Mouse (Mus musculus) thymus, postnatal 14 days (tissue): ENCODE results near the gene Nfasc.

Experiments used
- DNase-seq: peaks from one replicate; pipeline ENCODE4 v3.0.0; 2021

The Nfasc gene

DNA sequence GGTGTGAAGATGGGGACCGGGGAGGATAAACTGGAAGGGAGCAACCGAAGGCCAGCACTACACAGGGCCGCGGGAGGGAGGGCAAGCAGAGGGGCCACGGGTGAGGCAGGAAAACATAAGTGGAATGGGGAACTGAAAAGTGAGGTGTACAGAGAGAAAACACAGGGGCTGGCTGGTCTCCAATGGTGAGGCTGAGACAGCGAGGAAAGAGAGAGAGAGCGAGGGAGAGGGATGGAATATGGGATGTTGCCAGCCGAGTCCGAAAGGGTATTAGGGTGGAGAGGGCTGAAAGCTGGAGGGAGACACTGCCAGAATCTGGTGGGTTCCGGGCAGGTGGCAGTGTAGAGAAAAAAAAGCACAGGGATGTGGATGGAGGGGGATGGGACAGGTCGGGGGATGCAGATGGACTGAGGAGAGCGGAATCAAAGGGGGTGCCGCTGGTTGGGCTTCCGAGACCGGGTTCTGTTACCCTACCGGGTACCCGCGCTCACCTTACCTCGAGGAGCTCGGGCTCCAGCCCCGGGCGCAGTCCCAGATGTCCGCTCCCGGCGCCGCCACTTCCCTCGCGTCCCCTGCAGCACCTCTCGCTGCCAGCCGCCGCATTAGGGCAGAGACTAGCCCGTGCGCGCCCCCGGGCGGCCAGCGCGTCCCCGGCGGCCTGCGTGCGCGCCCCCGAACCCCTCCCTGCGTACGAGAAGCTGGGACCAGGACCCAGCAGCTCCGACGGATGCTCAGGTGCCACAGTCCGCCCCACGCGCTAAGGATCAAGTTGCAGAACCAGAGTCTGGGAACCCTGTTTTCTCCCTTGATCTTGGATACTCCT, at the start of gene Nfasc:
Gene Nfasc, minus strand, starts transcription at position 623 of the 823 bp plus-strand sequence.
- peak; percentile 20 for DNase-seq

DNA sequence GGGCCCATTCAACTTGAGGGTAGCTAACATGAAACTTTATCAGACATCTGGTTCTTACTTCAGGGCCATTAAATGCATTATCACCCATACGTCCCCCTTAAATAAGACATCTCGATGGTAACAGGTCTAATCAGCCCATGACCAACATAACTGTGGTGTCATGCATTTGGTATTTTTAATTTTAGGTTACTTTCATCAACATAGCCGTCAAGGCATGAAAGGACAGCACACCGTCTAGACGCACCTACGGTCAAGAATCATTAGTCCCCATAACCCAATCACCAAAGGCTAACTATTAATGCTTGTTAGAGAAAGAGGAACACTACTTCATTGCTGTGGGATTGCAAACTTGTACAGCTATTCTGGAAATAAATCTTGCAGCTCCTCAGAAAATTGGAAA, 49.5 kb upstream of the Nfasc start:
- no peak for DNase-seq

DNA sequence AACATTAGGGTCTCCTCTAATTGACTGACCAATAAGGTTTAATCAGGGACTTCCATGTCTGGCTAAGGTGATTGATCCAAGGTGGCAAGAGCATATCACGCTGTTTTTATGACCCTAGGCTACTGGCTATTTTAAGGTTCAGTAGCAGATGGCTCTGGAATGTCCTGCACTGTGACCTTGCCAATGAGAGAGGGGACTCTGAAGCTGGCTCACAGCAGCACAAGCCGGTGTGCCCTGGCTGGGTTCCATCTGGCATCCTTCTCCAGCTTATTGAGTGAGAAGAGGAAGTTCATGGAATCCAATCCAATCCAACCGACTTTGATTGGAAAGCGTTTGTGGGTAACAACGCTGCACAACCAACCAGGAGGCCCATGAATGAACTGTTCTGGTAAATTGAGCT, 45.3 kb upstream of the Nfasc start:
- no peak for DNase-seq

DNA sequence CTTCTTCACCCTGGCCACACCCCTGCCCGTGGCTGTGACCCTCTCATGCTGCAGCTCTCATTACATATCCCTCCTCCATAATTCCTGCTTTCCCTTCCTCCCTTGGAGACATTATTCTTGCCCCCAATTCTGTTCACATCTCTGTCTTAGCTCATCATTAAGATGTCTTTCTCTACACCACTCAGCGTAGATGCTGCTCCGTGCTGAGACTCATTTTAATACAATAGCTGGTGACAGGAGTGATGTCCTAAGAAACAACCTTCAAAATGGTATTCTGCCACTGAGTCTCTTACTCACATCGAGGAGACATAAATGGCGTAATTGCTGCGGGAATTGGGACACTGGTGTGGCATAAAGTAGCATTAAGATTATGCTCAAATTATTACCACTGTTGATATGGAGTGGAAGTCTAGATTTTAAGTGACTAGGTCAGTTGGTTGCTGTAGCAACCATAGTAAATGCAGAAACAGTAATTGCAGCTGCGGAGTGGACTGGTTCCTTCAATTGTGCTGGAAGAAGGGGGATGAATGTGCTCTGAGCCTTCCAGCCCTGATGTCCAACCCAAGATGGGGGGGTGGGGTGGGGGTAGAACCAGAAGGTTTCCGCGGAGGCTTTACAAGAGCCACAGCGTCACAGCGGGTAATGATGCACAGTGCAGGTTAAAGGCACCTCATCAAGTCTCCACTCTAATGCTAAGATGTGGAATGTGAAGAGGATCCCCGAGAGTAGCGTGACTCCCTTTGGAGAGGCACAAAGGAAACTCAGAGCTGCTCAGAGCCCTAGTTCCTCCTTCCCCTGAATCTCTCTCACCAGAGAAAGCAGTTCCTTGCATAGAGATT, 40.2 kb upstream of the Nfasc start:
- DNase-seq = no peak

DNA sequence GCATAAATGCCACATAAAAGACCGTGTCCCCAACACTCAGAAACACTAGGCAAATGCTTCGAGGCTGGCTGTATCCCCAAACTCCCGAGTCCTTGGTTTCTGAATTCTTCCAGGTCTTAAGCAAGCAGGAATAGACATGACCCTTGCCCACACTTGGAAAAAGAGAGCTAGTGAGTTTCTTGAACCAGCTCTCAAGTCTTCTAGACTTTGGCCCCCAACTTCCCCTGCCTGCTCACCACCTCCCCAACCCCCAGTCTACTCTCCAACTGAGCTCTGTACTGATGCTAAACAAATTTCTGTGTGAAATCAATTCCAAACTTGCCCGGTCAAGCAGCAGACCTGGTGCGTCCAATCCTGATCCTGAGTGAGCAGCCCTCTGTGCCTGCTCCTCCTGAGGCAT, 39.4 kb upstream of the Nfasc start:
- no peak for DNase-seq

DNA sequence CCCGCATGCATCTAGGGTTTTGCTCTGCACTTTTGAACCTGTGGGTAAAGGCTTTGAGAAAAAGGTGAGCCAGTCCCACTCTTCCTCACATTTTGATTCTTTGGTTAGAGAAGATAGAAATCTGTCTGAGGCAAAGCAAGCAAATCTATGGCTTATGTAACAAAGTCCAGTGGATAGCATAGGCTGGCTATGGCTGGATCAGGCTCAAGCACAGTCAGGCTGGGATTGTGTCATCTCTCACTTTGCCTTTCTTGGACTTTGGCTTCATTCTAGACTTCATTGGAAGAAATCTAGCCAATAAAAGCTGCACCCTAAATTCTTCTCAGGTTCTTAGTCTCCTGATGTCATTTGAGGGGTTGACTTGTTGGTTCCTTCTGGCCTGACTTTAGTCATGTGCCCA, 38.7 kb upstream of the Nfasc start:
- no peak for DNase-seq

DNA sequence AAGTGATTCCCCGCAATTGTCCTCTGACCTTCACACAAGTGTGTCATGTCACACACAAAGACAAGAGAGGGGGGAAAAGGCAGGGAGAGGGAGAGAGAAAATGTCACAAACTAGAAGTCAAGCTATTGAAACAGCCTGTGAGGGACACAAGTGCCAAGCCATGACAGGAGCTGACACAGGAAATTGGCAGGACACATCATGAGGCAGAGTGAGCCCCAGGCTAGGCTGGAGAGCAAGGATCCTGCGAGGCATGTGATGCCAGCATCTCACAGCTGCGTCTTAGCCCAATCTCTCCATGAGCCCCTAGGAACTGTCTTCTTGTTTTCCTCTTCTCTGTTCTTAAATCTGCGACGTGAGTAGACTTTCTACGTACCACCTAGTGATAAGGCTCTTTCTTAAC, 33.4 kb upstream of the Nfasc start:
- no peak for DNase-seq

DNA sequence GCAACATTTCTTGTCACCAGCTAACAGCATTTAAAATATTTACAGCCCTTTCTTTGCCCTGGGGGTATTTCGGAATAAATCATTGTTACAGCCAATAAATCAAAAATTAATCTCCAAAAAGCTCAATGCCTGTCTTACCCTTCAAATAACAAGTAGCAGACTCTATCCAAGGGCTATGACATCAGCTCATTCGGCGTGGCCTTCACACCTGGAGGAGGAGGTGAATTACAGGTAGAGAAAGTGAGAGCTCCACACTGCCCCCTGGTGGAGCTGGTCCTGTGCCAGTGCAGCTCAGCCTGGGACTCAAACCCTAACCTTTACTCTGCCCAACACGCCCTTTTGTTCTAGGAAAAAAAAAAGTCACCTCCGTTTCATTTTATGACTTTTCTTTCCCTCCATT, 29.8 kb upstream of the Nfasc start:
- peak; percentile 59 for DNase-seq

DNA sequence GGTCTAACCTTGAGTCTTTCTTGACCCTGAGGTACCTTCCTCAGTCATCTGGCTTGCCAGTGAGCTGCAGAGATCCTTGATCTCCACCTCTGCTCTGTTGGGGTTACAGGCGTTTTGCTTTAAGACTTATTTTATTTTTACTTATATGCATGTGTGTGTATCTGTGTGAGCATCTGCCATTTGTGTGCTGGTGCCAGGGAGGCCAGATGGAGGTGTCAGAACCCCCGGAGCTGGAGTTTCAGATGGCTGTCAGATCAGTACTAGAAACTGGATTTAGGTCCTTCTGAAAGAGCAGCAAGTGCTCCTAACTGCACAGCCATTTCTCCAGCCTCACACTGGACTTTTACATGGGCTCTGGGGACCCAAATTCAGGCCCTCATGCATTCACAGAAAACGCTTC, 28.0 kb upstream of the Nfasc start:
- no peak for DNase-seq

DNA sequence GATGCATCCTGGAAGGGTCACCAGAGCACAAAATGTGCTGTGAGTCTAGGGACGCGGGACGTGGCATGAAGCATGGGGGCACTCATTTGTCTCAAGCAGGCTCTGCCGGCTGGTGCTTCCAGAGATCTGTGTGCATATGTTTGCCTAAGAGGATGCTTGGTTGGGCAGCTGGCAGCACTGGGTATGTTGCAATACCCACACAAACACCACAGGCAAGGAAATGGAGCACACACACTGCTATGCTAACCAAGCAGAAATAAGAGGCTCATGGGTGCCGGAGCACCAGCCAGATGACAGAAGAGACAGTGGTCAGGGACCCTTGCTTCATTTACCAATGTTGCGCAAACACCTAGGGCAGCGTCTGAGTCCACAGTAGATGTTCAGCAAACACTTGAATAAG, 25.8 kb upstream of the Nfasc start:
- DNase-seq = no peak

DNA sequence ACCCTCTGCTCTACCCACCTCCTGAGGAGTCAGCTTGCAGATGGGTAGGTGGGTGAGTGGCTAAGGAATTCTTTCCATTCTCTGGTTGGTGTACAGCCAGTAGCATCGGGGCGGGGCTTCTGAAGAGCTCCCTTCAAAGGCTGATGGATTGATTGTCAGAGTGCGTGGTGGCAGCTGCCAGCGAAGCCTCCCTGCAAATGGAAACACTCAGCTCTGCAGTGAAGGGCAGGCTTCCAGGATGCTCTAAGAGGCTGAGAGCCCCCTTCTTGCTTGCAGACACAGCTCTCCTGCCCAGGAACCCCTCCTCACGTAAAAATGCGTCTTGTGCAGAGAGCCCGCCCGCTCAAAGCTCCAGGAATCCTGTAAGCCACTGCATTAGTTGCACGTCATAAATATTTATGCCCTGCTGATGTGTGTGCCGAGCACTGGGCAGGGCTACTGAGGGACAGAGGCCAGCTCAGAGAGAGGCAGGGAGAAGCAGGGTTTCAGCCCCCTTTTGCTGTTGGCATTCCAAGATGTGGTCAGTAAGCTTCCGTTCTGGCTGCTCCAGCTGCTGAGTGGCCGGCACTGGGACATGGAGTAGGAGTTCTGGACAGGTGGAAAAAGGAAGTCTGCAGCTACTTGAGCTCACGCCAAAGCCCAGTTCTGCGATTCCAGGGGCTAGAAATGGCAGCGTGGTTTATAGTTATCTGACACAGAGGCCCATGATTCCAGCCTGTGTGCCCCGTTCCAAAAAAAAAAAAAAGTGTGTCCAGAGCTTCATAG, 24.5 kb upstream of the Nfasc start:
- DNase-seq = no peak

DNA sequence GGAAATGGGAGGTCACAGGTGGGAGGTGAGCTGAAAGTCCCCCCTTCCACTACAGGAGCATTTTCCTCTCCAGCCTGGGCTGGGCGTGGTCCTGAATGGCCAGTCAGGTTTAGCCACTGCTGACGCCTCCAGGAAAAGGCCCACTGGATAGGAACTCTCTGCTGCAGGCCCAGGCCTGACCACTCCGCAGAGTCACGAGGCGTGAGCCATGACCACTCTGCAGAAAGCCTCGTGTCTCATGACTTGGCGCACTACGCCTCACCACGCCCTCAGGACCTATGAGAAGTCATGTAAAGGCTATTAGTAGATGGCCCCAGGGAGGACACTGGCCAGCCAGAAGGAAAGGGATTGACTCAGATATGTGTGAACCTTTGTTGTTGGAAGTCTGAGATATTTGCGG, 23.6 kb upstream of the Nfasc start:
- no peak for DNase-seq

DNA sequence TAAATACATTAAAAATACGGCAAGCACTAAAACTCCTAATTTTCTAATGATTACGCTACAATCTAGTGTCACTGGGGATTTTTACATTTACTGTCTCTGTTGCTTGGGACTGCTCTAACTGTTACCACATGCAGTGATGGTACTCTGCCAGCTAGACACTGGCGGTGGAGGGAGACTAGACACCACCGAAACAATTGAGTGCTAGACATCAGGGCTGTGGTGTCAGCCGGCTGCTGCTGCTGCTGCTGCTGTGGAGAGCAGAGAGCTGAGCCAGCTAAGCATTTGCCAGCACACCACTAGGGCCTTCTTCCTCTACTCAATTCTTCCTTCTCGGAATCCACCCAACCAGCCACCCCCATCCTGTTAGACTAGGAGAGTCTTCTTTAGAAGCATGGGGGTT, 17.8 kb upstream of the Nfasc start:
- no peak for DNase-seq

DNA sequence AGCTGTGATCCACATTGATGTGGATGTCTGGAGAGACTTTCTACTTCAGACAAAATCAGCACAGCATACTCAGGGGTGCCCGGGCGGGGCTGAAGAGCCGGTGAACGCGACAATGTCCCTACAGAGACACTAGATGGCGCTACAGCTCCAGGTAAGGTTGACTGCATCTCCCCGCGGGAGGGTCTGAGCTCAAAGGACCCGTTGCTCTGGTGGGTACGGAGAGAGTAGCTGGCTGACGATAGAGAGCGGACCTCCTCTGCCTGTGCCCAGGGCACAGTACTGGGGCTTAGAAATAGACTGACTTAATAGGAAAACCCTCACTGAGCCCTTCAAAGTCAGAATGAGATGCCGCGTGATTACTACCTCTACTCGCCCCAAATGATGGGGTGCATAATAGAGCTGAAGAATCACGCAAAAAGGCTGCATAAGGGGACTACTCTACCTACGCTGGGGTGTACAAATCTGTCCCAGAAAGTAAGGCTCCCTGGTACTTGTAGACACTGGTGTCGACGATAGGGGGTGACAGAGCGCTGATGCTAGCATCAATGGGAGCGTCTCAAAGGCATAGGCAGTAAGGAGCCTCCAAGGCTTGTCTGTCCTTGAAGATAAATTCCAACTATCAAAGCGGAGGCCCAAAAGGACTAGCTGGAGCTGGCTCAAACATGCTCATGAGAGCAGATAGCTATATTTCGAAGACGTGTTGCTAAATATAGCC, 17.2 kb upstream of the Nfasc start:
- peak; percentile 29 for DNase-seq

DNA sequence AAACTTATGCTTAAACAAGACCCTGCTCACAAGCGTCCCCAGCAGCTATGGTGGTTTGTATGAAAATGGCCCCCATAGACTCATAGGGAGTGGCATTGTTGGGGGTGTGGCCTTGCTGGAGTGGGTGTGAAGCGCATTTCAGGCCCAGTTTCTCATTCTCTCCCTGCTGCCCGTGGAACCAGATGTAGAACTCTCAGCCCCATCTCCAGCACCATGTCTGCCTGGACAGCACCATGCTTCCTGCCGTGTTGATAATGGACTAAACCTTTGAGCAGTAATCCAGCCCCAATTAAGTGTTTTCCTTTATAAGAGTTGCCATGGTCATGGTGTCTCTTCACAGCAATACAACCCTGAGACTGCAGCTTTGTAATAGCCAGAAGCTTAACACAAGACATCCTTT, 13.6 kb upstream of the Nfasc start:
- no peak for DNase-seq

DNA sequence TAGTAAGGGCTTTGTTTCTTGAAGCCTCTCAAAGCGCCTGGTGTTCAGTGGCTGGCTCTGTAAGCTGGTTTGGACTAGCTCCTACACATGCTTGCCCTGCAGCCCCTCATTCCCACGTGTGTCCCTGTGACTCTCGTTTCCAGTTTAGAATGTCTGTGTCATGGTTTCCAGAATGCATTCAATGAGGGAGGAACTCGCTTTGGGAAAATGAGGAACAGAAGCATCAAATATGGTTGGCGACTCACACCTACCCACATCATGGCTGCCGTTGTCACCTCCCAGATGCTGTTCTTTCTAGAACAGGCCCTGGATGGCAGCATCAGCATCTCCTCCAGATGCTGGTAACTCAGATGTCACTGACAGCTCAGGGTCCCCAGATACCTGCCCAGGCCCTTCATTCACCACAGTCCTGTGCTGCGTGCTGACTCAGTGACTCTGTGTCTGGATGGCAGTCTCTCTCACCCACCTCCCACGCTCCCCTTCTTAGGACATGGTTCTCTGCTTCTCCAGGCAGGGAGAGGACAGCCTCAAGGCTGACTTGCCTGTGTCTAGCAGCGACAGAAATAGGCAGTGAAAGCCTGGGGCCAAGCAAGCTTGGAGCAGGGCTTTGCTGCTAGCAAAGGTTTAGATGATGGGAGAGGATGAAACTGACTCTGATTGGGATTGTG, 7.8 kb upstream of the Nfasc start:
- DNase-seq = no peak

DNA sequence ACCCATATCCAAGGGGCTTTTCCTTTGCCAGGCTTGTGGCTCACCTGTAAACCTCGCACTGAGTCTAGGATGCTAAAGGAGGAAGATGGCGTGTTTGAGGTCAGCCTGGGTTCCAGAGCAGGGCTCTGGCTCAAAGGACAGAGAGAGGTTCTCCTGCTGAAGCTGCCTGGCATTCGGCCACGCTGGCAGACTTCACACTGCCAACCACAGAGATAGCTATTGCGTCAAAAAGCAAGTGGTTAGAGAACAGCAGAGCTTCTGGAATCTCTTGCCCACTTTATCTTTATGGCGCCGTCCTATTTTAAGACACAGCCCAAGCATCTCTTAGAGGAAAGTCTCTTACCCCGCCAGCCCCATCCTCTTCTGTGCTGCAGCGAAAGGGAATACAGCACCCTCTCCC, 4.7 kb upstream of the Nfasc start:
- DNase-seq = no peak

DNA sequence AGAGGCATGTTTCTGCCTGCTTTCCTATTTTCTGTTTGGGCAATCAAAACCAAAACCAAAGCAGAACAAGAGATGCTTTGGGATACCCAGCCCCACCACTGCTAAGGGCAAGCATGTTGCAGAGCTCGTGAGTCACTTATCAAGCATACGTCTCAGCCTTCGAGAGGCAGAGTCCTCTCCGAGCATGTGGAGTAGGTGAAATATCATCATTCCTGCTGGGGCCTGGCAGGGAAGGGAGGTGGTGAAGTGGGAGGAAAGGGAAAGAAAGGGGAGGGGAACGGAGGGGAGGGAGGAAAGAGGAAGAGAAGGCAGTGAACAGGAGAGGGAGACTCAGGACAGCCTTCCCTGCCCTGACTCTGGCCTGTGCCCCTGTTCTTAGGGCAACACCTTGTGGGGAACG, 4.0 kb upstream of the Nfasc start:
- DNase-seq = no peak

DNA sequence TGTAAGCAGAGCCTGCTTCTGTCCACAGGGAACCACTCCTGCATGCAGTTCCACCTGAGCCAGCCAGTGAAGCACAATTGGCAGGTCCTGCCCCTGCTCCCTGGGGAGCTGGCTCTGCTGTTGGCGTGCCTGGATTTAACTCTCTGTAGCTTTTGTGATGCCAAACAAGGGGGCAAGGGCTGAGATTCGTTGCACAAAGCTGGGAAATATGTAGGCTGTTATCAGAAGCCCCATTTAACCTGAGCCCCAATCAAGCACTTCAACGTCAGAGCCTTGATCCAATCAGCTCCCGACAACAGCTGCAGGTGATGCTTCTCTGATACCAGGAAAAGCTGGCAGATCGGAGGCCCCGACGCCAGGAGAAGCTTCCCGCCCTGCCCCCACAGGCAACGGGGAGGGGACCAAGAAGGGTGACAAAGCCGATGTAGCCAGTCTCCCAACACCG, 2.5 kb downstream of the Nfasc start:
- DNase-seq = no peak

DNA sequence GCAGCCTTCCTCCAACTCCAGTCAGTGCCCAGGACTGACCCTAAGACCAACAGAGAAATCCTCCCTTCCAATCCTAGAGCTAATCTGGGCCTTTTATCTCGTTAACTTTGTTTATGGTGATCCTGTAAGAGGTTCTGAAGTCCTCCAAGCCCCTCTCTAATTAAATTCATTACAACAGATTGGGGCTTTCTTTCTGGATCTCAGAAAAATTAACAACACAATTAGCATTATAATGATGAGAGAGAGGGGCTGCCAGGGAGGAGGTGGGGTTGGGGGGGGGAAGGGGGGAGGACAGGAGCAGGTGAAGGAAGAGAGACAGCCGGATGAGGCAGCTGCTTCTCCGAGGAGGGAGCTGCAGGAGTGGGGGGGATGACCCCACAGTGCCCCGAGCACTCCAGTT, 5.4 kb downstream of the Nfasc start:
- DNase-seq = no peak

DNA sequence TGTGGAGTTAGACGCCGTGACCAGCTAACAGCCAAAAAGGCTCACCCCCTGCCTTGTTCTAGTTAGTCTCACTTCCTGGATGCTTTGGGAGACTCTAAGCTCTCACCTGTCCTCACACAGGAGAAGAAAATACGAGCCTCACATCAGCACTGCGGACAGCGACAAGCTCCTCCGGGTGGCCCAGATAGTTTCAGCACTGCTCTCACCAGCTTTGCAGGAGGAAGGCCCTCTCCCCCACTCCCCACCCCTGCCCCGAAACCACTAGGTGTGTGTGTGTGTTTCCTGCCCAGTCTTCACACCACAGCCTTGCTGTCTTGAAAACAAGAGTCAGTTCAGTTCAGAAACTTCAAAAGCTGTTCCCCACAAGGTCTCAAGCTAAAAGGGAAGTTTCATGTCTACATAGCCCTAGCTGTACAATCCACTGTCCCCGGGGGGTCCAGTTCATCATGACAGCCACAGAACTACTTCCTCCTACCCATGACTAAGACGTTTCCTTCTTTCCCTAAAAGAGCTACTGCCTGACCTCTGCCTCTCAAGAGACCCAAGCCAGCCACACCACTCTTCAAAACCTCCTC, 7.6 kb downstream of the Nfasc start:
- peak; percentile 4 for DNase-seq

DNA sequence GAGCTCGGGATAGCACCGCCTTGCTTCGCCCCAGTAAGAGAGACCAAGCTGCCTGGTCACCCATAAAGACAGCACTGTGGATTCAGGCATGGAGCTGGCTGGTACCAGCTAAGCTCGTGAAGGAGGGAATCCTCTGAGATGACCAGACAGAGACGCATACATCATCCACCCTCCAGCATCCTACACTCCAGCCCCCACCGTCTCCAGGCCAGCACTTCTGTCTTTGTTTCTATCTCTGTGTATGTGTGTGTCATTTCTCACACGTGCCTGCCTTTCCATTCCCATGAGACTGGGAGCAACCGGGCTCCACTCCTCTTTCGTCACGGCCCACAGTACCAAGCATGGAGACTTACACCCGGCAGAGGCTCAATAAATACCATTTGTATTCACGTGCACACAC, 9.3 kb downstream of the Nfasc start:
- no peak for DNase-seq
